Mouse (Mus musculus): ENCODE measurements around the gene Crybb1. TPM values are rescaled to one million over a fixed set of nuclear protein-coding genes. Genes with fewer than 3 reads are reported as not detected.
A peak's percentile ranks its signal among the peaks of the same experiment; 100 is the strongest.

Gene Crybb1
- polyA plus RNA-seq, 1 experiment = 0.06 TPM

DNA sequence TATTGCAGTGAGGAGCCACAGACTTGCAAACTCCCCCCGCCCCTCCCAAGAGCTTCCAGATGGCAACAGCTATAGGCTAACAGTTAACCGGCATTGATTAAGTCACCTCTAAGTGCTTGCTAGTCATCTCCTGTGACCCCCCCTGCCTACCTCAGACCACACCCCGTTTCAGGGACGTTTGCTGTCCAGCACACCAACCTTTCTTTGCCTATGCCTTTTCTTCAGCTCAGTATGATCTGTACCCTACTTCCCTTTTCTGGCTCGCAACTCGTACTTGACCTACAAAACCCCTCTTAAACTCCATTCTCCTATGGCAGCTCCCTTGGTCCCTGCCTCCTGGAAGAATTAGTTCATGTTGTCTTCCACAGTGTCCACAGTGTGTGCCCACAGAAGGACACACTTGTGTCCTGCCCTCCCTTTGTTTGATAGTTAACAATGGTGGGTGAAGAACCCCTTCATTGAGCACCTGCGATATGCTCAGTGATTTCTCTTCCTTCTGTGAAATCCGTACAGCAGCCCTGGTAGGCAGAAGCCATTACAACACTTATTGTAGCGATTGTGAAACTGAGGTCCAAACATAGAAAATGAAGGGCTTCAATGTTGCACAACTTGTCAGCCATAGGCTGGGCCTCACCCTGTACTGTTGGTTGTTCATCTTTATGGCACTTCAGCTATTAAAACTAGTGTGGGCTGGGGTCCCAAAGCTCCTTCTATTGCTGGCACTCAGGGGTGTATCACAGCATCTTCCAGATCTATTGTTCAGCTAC, 10.6 kb downstream of the Crybb1 start:
- no peak overlapping the region for H3ac ChIP-seq (ENCODE audit: control insufficient read depth, insufficient read length, low read depth)
- H3K79me3 ChIP-seq (ENCODE audit: low read depth) = no peaks in the 10 kb centered on the region
- no peaks in the 10 kb centered on the region for H3K79me2 ChIP-seq (ENCODE audit: control insufficient read depth, insufficient read depth)
- no peak for TF ChIP-seq USF1 (IDR thresholded peaks at IDR 0.05; ENCODE audit: low read depth)
- no peak for TF ChIP-seq CEBPB (IDR thresholded peaks at IDR 0.05; ENCODE audit: low read depth)
- no peak for TF ChIP-seq MYOD1 (IDR thresholded peaks at IDR 0.05; ENCODE audit: control insufficient read depth, insufficient read length, low read depth)
- H3K36me3 ChIP-seq (ENCODE audit: control insufficient read depth, insufficient read depth) = no peaks in the 10 kb centered on the region
- no peaks in the 10 kb centered on the region for H3K27me3 ChIP-seq (ENCODE audit: control insufficient read depth, insufficient read depth, insufficient read length)
- no peak overlapping the region for H3K4me3 ChIP-seq (ENCODE audit: insufficient read depth, poor library complexity, severe bottlenecking)

DNA sequence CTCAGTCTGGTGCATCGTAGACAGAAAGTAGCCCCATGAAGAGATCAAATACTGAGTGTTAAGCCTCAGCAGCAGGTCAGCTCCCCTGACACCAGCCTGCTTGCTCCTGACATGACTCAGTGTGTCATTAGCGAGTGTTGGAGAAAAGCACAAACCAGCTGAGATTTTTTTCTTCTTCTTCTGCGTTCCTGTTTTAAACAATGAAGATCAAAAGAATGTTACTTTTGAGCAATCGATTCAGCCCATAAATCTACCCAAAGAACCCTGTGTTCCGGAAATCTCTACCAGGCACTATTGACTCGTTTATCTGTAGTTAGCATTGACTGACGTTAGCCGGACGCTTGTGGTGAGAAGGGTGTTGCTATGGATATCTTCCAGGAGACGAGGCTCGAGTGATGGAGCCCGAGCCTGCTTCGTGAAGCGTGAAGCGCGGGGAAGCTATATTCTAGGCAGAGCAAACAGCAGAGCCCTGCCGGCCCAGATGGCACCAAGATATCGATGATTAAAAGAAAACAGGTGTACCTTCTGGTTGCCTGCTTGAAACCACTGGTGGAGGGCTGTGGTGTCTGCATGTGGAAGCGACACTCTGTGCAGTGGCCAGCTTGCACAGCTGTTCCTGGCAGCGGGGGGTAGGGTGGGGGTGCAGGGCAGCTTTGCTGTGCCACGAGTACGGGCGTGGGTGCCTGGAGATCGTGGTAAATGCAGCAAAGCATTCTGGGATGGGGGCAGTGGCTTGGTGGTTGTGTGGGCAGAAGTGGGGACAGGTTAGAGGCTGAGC, 15.3 kb downstream of the Crybb1 start:
- Histone ChIP-seq H3K4me3 (ENCODE audit: insufficient read depth, poor library complexity, severe bottlenecking) (no peak overlapping the region), H3ac (ENCODE audit: control insufficient read depth, insufficient read length, low read depth) (no peak overlapping the region), H3K79me3 (ENCODE audit: low read depth) (no peaks in the 10 kb centered on the region), H3K27me3 (ENCODE audit: control insufficient read depth, insufficient read depth, insufficient read length) (no peaks in the 10 kb centered on the region), H3K79me2 (ENCODE audit: control insufficient read depth, insufficient read depth) (no peaks in the 10 kb centered on the region), H3K36me3 (ENCODE audit: control insufficient read depth, insufficient read depth) (no peaks in the 10 kb centered on the region)
- peak; percentile 21 for TF ChIP-seq MAX (IDR thresholded peaks at IDR 0.05)
- TF ChIP-seq FOSL1 (IDR thresholded peaks at IDR 0.05; ENCODE audit: insufficient read depth, low read length, poor library complexity, severe bottlenecking) = no peak
- TF ChIP-seq CTCF (IDR thresholded peaks at IDR 0.05; ENCODE audit: control insufficient read depth, insufficient read depth, insufficient read length) = no peak
- TF ChIP-seq USF1 (IDR thresholded peaks at IDR 0.05; ENCODE audit: low read depth) = no peak
- TF ChIP-seq MYOG (IDR thresholded peaks at IDR 0.05; ENCODE audit: control insufficient read depth, extremely low read depth, insufficient read length) = no peak
- TF ChIP-seq MYOD1 (IDR thresholded peaks at IDR 0.05; ENCODE audit: control insufficient read depth, insufficient read length, low read depth) = peak; percentile 97
- no peak for TF ChIP-seq CEBPB (IDR thresholded peaks at IDR 0.05; ENCODE audit: low read depth)

DNA sequence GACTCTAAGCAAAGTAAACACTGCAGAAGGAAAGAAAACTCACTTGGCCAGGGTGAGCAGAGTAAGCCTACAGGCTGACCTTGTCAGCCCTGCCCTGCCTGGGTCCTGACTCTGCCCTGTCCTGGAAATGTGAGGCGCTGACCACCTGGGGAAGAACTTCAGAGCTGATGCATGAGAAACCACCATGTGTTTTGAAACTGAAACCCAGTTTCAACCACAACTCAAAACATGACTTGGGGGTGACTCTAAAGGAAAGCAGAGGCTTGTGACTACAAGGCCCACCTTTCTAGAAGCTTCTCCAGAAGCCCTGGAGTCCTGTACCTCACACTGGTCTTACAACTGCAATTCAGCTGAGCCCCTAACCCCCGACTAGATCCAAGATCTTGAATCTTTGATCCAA, 17.3 kb downstream of the Crybb1 start:
- Histone ChIP-seq H3K79me2 (ENCODE audit: control insufficient read depth, insufficient read depth) (peaks cover 14% of the 10 kb centered on the region), H3K27me3 (ENCODE audit: control insufficient read depth, insufficient read depth, insufficient read length) (no peaks in the 10 kb centered on the region), H3K36me3 (ENCODE audit: control insufficient read depth, insufficient read depth) (no peaks in the 10 kb centered on the region), H3K4me3 (ENCODE audit: insufficient read depth, poor library complexity, severe bottlenecking) (no peak overlapping the region), H3K79me3 (ENCODE audit: low read depth) (peaks cover 12% of the 10 kb centered on the region), H3ac (ENCODE audit: control insufficient read depth, insufficient read length, low read depth) (peak overlapping the region; percentile 1)
- TF ChIP-seq MYOD1 (IDR thresholded peaks at IDR 0.05; ENCODE audit: control insufficient read depth, insufficient read length, low read depth) (no peak), MYOG (IDR thresholded peaks at IDR 0.05; ENCODE audit: control insufficient read depth, extremely low read depth, insufficient read length) (no peak), FOSL1 (IDR thresholded peaks at IDR 0.05; ENCODE audit: insufficient read depth, low read length, poor library complexity, severe bottlenecking) (no peak), CEBPB (IDR thresholded peaks at IDR 0.05; ENCODE audit: low read depth) (no peak), USF1 (IDR thresholded peaks at IDR 0.05; ENCODE audit: low read depth) (no peak), MAX (IDR thresholded peaks at IDR 0.05) (no peak), CTCF (IDR thresholded peaks at IDR 0.05; ENCODE audit: control insufficient read depth, insufficient read depth, insufficient read length) (no peak)

DNA sequence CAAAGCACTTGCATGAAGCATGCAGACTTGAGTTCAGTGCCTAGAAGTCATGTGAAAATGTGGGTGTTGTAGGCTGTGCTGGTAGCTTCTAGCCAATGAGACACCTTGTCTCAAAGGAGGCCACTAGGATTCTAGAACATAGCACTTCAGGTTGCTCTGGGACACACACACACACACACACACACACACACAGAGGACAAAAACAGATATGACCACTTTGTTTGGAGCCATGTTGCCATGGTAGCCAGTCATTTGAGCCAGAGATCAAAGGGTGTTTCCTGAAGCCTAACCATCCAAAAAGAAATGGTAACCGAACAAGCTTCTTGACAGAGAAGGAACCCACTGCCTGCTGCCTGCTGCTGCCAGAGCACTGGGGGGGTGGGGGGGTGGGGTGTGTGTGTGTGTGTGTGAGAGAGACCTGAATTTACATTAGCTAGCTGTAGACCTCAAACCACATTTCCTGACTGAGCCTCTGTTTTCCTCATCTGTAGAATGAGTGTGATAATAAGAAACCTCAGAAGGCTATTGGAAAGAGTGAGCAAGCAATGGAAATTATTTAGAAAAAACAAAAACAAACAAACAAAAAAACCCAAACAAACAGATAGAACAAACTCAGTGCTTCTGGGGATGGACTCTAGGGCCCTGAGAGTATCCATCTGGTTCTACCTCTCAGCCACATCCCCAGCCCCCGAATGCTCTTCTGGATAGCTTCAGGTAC, 18.3 kb downstream of the Crybb1 start:
- peaks cover 21% of the 10 kb centered on the region for H3K79me3 ChIP-seq (ENCODE audit: low read depth)
- no peaks in the 10 kb centered on the region for H3K27me3 ChIP-seq (ENCODE audit: control insufficient read depth, insufficient read depth, insufficient read length)
- peaks cover 24% of the 10 kb centered on the region for H3K79me2 ChIP-seq (ENCODE audit: control insufficient read depth, insufficient read depth)
- no peak for TF ChIP-seq USF1 (IDR thresholded peaks at IDR 0.05; ENCODE audit: low read depth)
- TF ChIP-seq CTCF (IDR thresholded peaks at IDR 0.05; ENCODE audit: control insufficient read depth, insufficient read depth, insufficient read length) = no peak
- no peak for TF ChIP-seq MAX (IDR thresholded peaks at IDR 0.05)
- peaks cover 5% of the 10 kb centered on the region for H3K36me3 ChIP-seq (ENCODE audit: control insufficient read depth, insufficient read depth)
- H3K4me3 ChIP-seq (ENCODE audit: insufficient read depth, poor library complexity, severe bottlenecking) = no peak overlapping the region
- H3ac ChIP-seq (ENCODE audit: control insufficient read depth, insufficient read length, low read depth) = no peak overlapping the region

DNA sequence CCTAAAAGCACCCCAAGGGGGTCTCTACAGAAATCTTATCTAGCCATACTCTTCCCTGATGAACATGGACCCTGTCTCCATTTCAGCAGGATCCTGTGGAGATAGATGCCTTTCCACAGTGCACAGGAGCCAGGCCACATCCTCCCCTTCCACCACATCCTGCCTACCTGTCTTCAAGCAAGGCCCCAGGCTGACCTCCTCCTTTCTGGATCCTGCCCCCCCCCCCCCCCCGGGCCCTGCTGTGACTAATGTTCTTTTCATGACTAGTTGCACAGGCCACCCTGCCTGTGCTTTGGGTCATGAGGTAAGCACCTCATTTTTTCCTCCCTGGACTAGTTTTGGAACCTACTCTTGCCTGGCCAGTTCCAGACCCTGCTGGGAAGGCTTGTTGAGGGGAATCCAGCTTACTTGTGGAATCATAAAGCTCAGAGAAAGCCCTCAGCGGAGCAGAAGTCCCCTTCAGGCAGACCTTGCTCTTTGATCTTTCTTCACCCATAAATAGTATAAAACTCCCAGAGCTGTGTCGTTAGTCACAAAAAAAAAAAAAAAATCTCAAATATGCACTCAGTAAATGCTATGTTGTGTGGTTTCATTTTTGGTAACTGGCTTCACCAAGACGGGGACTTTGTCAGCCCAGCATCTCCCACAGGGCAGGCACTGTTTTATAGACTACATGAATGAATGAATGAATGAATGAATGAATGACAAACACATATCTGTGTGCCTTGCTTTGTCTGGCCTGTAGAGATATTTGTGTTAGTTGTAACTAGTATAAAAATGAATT, 19.6 kb downstream of the Crybb1 start:
- Histone ChIP-seq H3K27me3 (ENCODE audit: control insufficient read depth, insufficient read depth, insufficient read length) (no peaks in the 10 kb centered on the region), H3K79me2 (ENCODE audit: control insufficient read depth, insufficient read depth) (peaks cover 37% of the 10 kb centered on the region), H3K79me3 (ENCODE audit: low read depth) (peaks cover 30% of the 10 kb centered on the region), H3ac (ENCODE audit: control insufficient read depth, insufficient read length, low read depth) (no peak overlapping the region), H3K4me3 (ENCODE audit: insufficient read depth, poor library complexity, severe bottlenecking) (no peak overlapping the region), H3K36me3 (ENCODE audit: control insufficient read depth, insufficient read depth) (peaks cover 8% of the 10 kb centered on the region)
- TF ChIP-seq CTCF (IDR thresholded peaks at IDR 0.05; ENCODE audit: control insufficient read depth, insufficient read depth, insufficient read length) = no peak
- TF ChIP-seq USF1 (IDR thresholded peaks at IDR 0.05; ENCODE audit: low read depth) = no peak
- TF ChIP-seq FOSL1 (IDR thresholded peaks at IDR 0.05; ENCODE audit: insufficient read depth, low read length, poor library complexity, severe bottlenecking) = no peak
- no peak for TF ChIP-seq CEBPB (IDR thresholded peaks at IDR 0.05; ENCODE audit: low read depth)
- no peak for TF ChIP-seq MYOG (IDR thresholded peaks at IDR 0.05; ENCODE audit: control insufficient read depth, extremely low read depth, insufficient read length)
- TF ChIP-seq MAX (IDR thresholded peaks at IDR 0.05) = no peak
- TF ChIP-seq MYOD1 (IDR thresholded peaks at IDR 0.05; ENCODE audit: control insufficient read depth, insufficient read length, low read depth) = no peak

All from C2C12 (cell line).